In genomic region chr9:22011055-22011454, GRCm38 (mm10) we compare ENCODE assay signal across 16 mouse cellular contexts. TPM values are rescaled to one million over a fixed set of nuclear protein-coding genes. Genes with fewer than 3 reads are reported as not detected.
A peak's percentile ranks its signal among the peaks of the same experiment; 100 is the strongest.
DNase-seq lines count a peak whose midpoint lies in the region; ATAC-seq and TF ChIP-seq lines count a peak whose summit lies in the region.
"Had no signal": no experiment of that assay in that cellular context is flagged by ENCODE, and none has a peak within 500 bp of the region (broad histone marks: within the 10 kb centered on the region; RNA-seq: fewer than 3 reads in every experiment).

No protein-coding gene starts in this region.

- peaks cover 18% of the 10 kb centered on the region; the same call in 1 of the 2 replicates for H3K4me1 ChIP-seq in cerebellum, adult 2 months (ENCODE audit: control insufficient read depth, insufficient read depth, low read length)
- no peaks in the 10 kb centered on the region for H3K4me1 ChIP-seq in kidney, embryonic 16.5 days (ENCODE audit: insufficient read depth, low read length)
- H3K4me1 ChIP-seq in thymus, adult 2 months (replicated peaks; ENCODE audit: control insufficient read depth, insufficient read depth, low read length) = peaks cover 30% of the 10 kb centered on the region
- H3K4me1 ChIP-seq: limb, embryonic 15.5 days had no signal

- no peak overlapping the region for H3K4me3 ChIP-seq in cerebellum, adult 2 months (replicated peaks; ENCODE audit: insufficient read depth, low read depth, low read length)
- no peak overlapping the region for H3K4me3 ChIP-seq in kidney, embryonic 16.5 days (ENCODE audit: low read length)
- H3K4me3 ChIP-seq in thymus, adult 2 months (ENCODE audit: control insufficient read depth, insufficient read depth, low read length) = no peak overlapping the region
- H3K4me3 ChIP-seq: limb, embryonic 15.5 days had no signal

- no peak overlapping the region for H3K27ac ChIP-seq in cerebellum, adult 2 months (ENCODE audit: insufficient read depth, low read length)
- H3K27ac ChIP-seq in kidney, embryonic 16.5 days (ENCODE audit: low read length) = no peak overlapping the region
- no peak overlapping the region for H3K27ac ChIP-seq in thymus, adult 2 months (ENCODE audit: control insufficient read depth, insufficient read depth, low read length)
- H3K27ac ChIP-seq: limb, embryonic 15.5 days had no signal

- TF ChIP-seq CTCF in cerebellum, adult 2 months (IDR thresholded peaks at IDR 0.05; ENCODE audit: borderline replicate concordance, insufficient read depth, low read depth, low read length) = no peak
- TF ChIP-seq CTCF in thymus, adult 2 months (IDR thresholded peaks at IDR 0.05; ENCODE audit: borderline replicate concordance, control insufficient read depth, extremely low read depth, insufficient read depth, low read length, poor library complexity) = no peak

- no peaks in the 10 kb centered on the region for H3K9me3 ChIP-seq in kidney, embryonic 16.5 days (ENCODE audit: low read length)
- H3K9me3 ChIP-seq: limb, embryonic 15.5 days had no signal

- no peak for TF ChIP-seq POLR2A in cerebellum, adult 2 months (IDR thresholded peaks at IDR 0.05; ENCODE audit: borderline replicate concordance, insufficient read depth, low read length)
- no peak for TF ChIP-seq POLR2A in thymus, adult 2 months (IDR thresholded peaks at IDR 0.05; ENCODE audit: control insufficient read depth, extremely low read depth, insufficient read depth, low read length, poor library complexity)

- 78% methylated on average over 5 of the region's 5 CpGs for WGBS in cerebellum, adult 2 months
- WGBS in kidney, embryonic 16.5 days = 88% methylated on average over 5 of the region's 5 CpGs
- WGBS in thymus, adult 2 months = 27% methylated on average over 5 of the region's 5 CpGs

- 0 out of 2 replicates have a peak, but pooled peaks have one; percentile 47 for ATAC-seq in kidney, embryonic 16.5 days (ENCODE audit: low FRiP score, low TSS enrichment)
- no peak for ATAC-seq in monocyte, adult 5-6 weeks (replicated peaks; ENCODE audit: insufficient number of reproducible peaks, low FRiP score, low TSS enrichment, poor library complexity, severe bottlenecking)

- H3K9ac ChIP-seq in kidney, embryonic 16.5 days (replicated peaks; ENCODE audit: low read length) = no peak overlapping the region
- H3K9ac ChIP-seq: limb, embryonic 15.5 days had no signal

- H3K27me3 ChIP-seq in cerebellum, adult 2 months (ENCODE audit: control insufficient read depth, insufficient read depth, low read length) = no peaks in the 10 kb centered on the region
- no peaks in the 10 kb centered on the region for H3K27me3 ChIP-seq in kidney, embryonic 16.5 days (ENCODE audit: insufficient read depth, low read length)
- H3K27me3 ChIP-seq in thymus, adult 2 months (ENCODE audit: control insufficient read depth, insufficient read depth, low read length) = no peaks in the 10 kb centered on the region
- H3K27me3 ChIP-seq: CH12.LX; limb, embryonic 15.5 days had no signal

- peak; percentile 46 for DNase-seq in cerebellum, adult 9-11 months
- no peak for DNase-seq in cerebellum, adult 2 months
- DNase-seq in kidney, adult 11 months = no peak
- peak; percentile 45 for DNase-seq in thymus, postnatal 0 days (ENCODE audit: low spot score)
- DNase-seq in thymus, adult 2 months = no peak
- DNase-seq in gastrocnemius, adult 18-20 months (ENCODE audit: low spot score) = no peak
- DNase-seq: cerebellum, adult 11 months; kidney, postnatal 14 days; layer of hippocampus, adult 9-11 months; right cerebral cortex, postnatal 14 days had no signal

- H3K4me2 ChIP-seq in kidney, embryonic 16.5 days (replicated peaks; ENCODE audit: low read depth, low read length) = no peak overlapping the region
- H3K4me2 ChIP-seq: heart, embryonic 11.5 days; limb, embryonic 15.5 days had no signal

- H3K36me3 ChIP-seq in kidney, embryonic 16.5 days (ENCODE audit: insufficient read depth, low read length) = peaks cover 82% of the 10 kb centered on the region
- H3K36me3 ChIP-seq in thymus, adult 2 months (ENCODE audit: control insufficient read depth, insufficient read depth, low read length) = peaks cover 59% of the 10 kb centered on the region

RNA-seq across cellular contexts. Expression of gene Prkcsh, which starts 8.4 kb away (rescaled TPM):
- 91.3 and 95.3 TPM in 2 replicates for polyA plus RNA-seq in cerebellum, adult 2 months (2012; rRNA removed)
- polyA plus RNA-seq in kidney, embryonic 16.5 days (2015; fragmentation: Nextera tagmentation; extraction: Ambion mirVana) = 157 and 161 TPM in 2 replicates
- 68.5 and 72.8 TPM in 2 replicates for polyA plus RNA-seq in thymus, postnatal 0 days (2015; fragmentation: Nextera tagmentation; extraction: Ambion mirVana)
- 109 and 119 TPM in 2 replicates for polyA plus RNA-seq in thymus, adult 2 months (2012; rRNA removed)
- 49.4 to 96.0 TPM (median 60.8 TPM) in 3 replicates for total RNA-seq in monocyte, adult 5-6 weeks (2017)
- total RNA-seq in gastrocnemius, adult 18-20 months (2021) = 10 to 100 TPM; 24.4 to 27.9 TPM

RNA-seq across cellular contexts. Expression of gene Ccdc151, which starts 8.6 kb away (rescaled TPM):
- polyA plus RNA-seq in cerebellum, adult 2 months (2012; rRNA removed) = 2.4 and 2.7 TPM in 2 replicates
- polyA plus RNA-seq in kidney, embryonic 16.5 days (2015; fragmentation: Nextera tagmentation; extraction: Ambion mirVana) = 1.9 TPM in 2 replicates
- 0.44 and 0.52 TPM in 2 replicates for polyA plus RNA-seq in thymus, postnatal 0 days (2015; fragmentation: Nextera tagmentation; extraction: Ambion mirVana)
- polyA plus RNA-seq in thymus, adult 2 months (2012; rRNA removed) = 0.11 and 0.18 TPM in 2 replicates
- 1.9 TPM in 1 of 3 replicates, not detected in the others for total RNA-seq in monocyte, adult 5-6 weeks (2017)
- not detected for total RNA-seq in gastrocnemius, adult 18-20 months (2021)
- total RNA-seq: hematopoietic stem cell, adult 5-6 weeks had no signal
- polyA plus RNA-seq: heart, embryonic 11.5 days had no signal

RNA-seq across cellular contexts. Expression of gene Rgl3, which starts 21.8 kb away (rescaled TPM):
- polyA plus RNA-seq in cerebellum, adult 2 months (2012; rRNA removed) = 67.6 and 83.3 TPM in 2 replicates
- polyA plus RNA-seq in kidney, embryonic 16.5 days (2015; fragmentation: Nextera tagmentation; extraction: Ambion mirVana) = 33.9 and 34.2 TPM in 2 replicates
- polyA plus RNA-seq in thymus, postnatal 0 days (2015; fragmentation: Nextera tagmentation; extraction: Ambion mirVana) = 2.8 and 3.8 TPM in 2 replicates
- 7.8 and 9.5 TPM in 2 replicates for polyA plus RNA-seq in thymus, adult 2 months (2012; rRNA removed)
- total RNA-seq in monocyte, adult 5-6 weeks (2017) = 0.29 TPM in 1 of 3 replicates, not detected in the others
- total RNA-seq in gastrocnemius, adult 18-20 months (2021) = under 1 TPM; 0.39 to 0.55 TPM
- total RNA-seq: CH12.LX; hematopoietic stem cell, adult 5-6 weeks had no signal

RNA-seq across cellular contexts. Expression of gene Elavl3, which starts 40.8 kb away (rescaled TPM):
- 165 and 169 TPM in 2 replicates for polyA plus RNA-seq in cerebellum, adult 2 months (2012; rRNA removed)
- polyA plus RNA-seq in kidney, embryonic 16.5 days (2015; fragmentation: Nextera tagmentation; extraction: Ambion mirVana) = 0.10 and 0.37 TPM in 2 replicates
- polyA plus RNA-seq in thymus, postnatal 0 days (2015; fragmentation: Nextera tagmentation; extraction: Ambion mirVana) = 0.04 and 0.16 TPM in 2 replicates
- 0.35 and 0.43 TPM in 2 replicates for polyA plus RNA-seq in thymus, adult 2 months (2012; rRNA removed)
- total RNA-seq in monocyte, adult 5-6 weeks (2017) = not detected in 3 replicates
- under 1 TPM in 1 of 2 experiments, not detected in 1; 0.24 TPM for total RNA-seq in gastrocnemius, adult 18-20 months (2021)
- total RNA-seq: hematopoietic stem cell, adult 5-6 weeks had no signal

RNA-seq across cellular contexts. Expression of gene Epor, which starts 47.7 kb away (rescaled TPM):
- polyA plus RNA-seq in cerebellum, adult 2 months (2012; rRNA removed) = 9.2 and 10.4 TPM in 2 replicates
- 11.8 and 15.7 TPM in 2 replicates for polyA plus RNA-seq in kidney, embryonic 16.5 days (2015; fragmentation: Nextera tagmentation; extraction: Ambion mirVana)
- polyA plus RNA-seq in thymus, postnatal 0 days (2015; fragmentation: Nextera tagmentation; extraction: Ambion mirVana) = 2.5 and 3.1 TPM in 2 replicates
- polyA plus RNA-seq in thymus, adult 2 months (2012; rRNA removed) = 3.8 and 4.9 TPM in 2 replicates
- total RNA-seq in monocyte, adult 5-6 weeks (2017) = not detected in 3 replicates
- total RNA-seq in gastrocnemius, adult 18-20 months (2021) = under 1 TPM in 1 of 2 experiments, not detected in 1; 0.21 TPM

Comparison
In these comparisons a context has a peak if more than half of its experiments do, and no peak if none do; other contexts are left out.
1. DNase-seq: peak in cerebellum, adult 9-11 months (single experiment) and thymus, postnatal 0 days (single experiment); none in cerebellum, adult 2 months (0 of 2), kidney, adult 11 months (single experiment), thymus, adult 2 months (single experiment) and gastrocnemius, adult 18-20 months (single experiment).